Mouse (Mus musculus) CH12.LX (cell line): Measurements from ENCODE around the gene Acoxl. TPM values are rescaled to one million over a fixed set of nuclear protein-coding genes. Genes with fewer than 3 reads are reported as not detected.

ENCODE experiments used
- DNase-seq: peaks from one replicate; pipeline ENCODE4 v3.0.0-alpha.2; 2013; ENCODE audit errors: extremely low read depth
- H3K27ac ChIP-seq: 2 replicates; pipeline ENCODE4 v1.5.1; 2012; ENCODE audit warnings: low read depth, mild to moderate bottlenecking, control low read depth, moderate library complexity; ENCODE audit not compliant: insufficient read depth
- H3K27me3 ChIP-seq: replicated peaks from 2 replicates; pipeline ENCODE3; 2012; ENCODE audit warnings: inconsistent platforms
- H3K36me3 ChIP-seq, 2 experiments: replicated peaks in 1 of 2; 2 replicates each; pipeline versions ENCODE3 to v1.6.1; 2012; ENCODE audit warnings: inconsistent platforms in 1 of 2, low read length in 1 of 2, mild to moderate bottlenecking in 1 of 2, mixed read lengths in 1 of 2, moderate library complexity in 1 of 2; ENCODE audit not compliant: control insufficient read depth in 1 of 2, insufficient read depth in 1 of 2
- H3K4me1 ChIP-seq, 2 experiments: 2 replicates each; pipeline ENCODE4 v1.6.1; 2012; ENCODE audit warnings: inconsistent platforms in 1 of 2, moderate library complexity in 1 of 2; ENCODE audit not compliant: insufficient read depth in 2 of 2, control insufficient read depth in 1 of 2
- H3K4me2 ChIP-seq: 2 replicates; pipeline ENCODE4 v1.6.1; 2012; ENCODE audit warnings: low read depth, mild to moderate bottlenecking, control low read depth; ENCODE audit not compliant: poor library complexity, insufficient read depth, severe bottlenecking
- H3K4me3 ChIP-seq, 3 experiments: fragments of 150-350 bp in 1 of 3; sonication (generic) in 1 of 3; replicated peaks in 1 of 3; 2 replicates each; pipeline versions ENCODE3 to v1.5.1; 2011 to 2012; ENCODE audit warnings: low read depth in 2 of 3, low read length in 2 of 3, mild to moderate bottlenecking in 2 of 3, moderate library complexity in 2 of 3, control low read depth in 1 of 3, improper control_type of control experiment in 1 of 3, inconsistent platforms in 1 of 3, mixed read lengths in 1 of 3; ENCODE audit not compliant: poor library complexity in 1 of 3
- H3K79me2 ChIP-seq: replicated peaks from 2 replicates; pipeline ENCODE4 v1.6.1; 2012; ENCODE audit warnings: mild to moderate bottlenecking, moderate library complexity; ENCODE audit not compliant: control insufficient read depth, poor library complexity, insufficient read depth, severe bottlenecking; ENCODE audit errors: extremely low read depth
- H3K9ac ChIP-seq: 2 replicates; pipeline ENCODE4 v1.6.1; 2012; ENCODE audit warnings: low read depth, mild to moderate bottlenecking, control low read depth, moderate library complexity; ENCODE audit not compliant: insufficient read depth
- H3K9me3 ChIP-seq: replicated peaks from 2 replicates; pipeline ENCODE3; 2012; ENCODE audit warnings: low read length, inconsistent platforms, mixed read lengths
- BHLHE40 ChIP-seq: IDR thresholded peaks from 2 replicates; pipeline ENCODE4 v1.6.1; 2011; ENCODE audit warnings: mild to moderate bottlenecking, low read depth, low read length, improper control_type of control experiment
- CHD2 ChIP-seq: IDR thresholded peaks from 2 replicates; pipeline ENCODE4 v1.6.1; 2011; ENCODE audit warnings: low read length, improper control_type of control experiment
- ELF1 ChIP-seq: IDR thresholded peaks from 2 replicates; pipeline ENCODE4 v1.6.1; 2014; ENCODE audit warnings: low read depth, mild to moderate bottlenecking, inconsistent platforms, low read length, improper control_type of control experiment
- EP300 ChIP-seq: IDR thresholded peaks from 2 replicates; pipeline ENCODE4 v1.6.1; 2011; ENCODE audit warnings: low read length, improper control_type of control experiment
- GABPA ChIP-seq: IDR thresholded peaks from 2 replicates; pipeline ENCODE4 v1.6.1; 2012; ENCODE audit warnings: low read depth, low read length, improper control_type of control experiment, inconsistent platforms; ENCODE audit not compliant: insufficient replicate concordance
- JUN ChIP-seq: IDR thresholded peaks from 2 replicates; pipeline ENCODE4 v1.6.1; 2011; ENCODE audit warnings: low read depth, mild to moderate bottlenecking, low read length, improper control_type of control experiment, moderate library complexity; ENCODE audit not compliant: insufficient read depth
- JUND ChIP-seq: conservative IDR thresholded peaks from 2 replicates; pipeline ENCODE4 v1.6.1; 2011; ENCODE audit warnings: low read depth, low read length, improper control_type of control experiment
- MAX ChIP-seq: IDR thresholded peaks from 2 replicates; pipeline ENCODE4 v1.6.1; 2011; ENCODE audit warnings: low read length, improper control_type of control experiment
- MXI1 ChIP-seq: IDR thresholded peaks from 2 replicates; pipeline ENCODE4 v1.6.1; 2011; ENCODE audit warnings: mild to moderate bottlenecking, low read depth, low read length, improper control_type of control experiment
- MYC ChIP-seq: IDR thresholded peaks from 2 replicates; pipeline ENCODE4 v1.6.1; 2011; ENCODE audit warnings: low read depth, mild to moderate bottlenecking, improper control_type of control experiment, low read length
- NELFE ChIP-seq: IDR thresholded peaks from 2 replicates; pipeline ENCODE4 v1.6.1; 2011; ENCODE audit warnings: low read depth, low read length, improper control_type of control experiment
- NRF1 ChIP-seq: IDR thresholded peaks from 2 replicates; pipeline ENCODE4 v1.6.1; 2014; ENCODE audit warnings: low read depth, mild to moderate bottlenecking, inconsistent platforms, low read length, improper control_type of control experiment, moderate library complexity
- POLR2A ChIP-seq: IDR thresholded peaks from 2 replicates; pipeline ENCODE4 v1.6.1; 2011; ENCODE audit warnings: low read depth, mild to moderate bottlenecking, improper control_type of control experiment, low read length
- SIN3A ChIP-seq: IDR thresholded peaks from 2 replicates; pipeline ENCODE4 v1.6.1; 2012; ENCODE audit warnings: low read length, improper control_type of control experiment, inconsistent platforms
- TBP ChIP-seq: conservative IDR thresholded peaks from 2 replicates; pipeline ENCODE4 v1.6.1; 2011; ENCODE audit warnings: low read depth, low read length, improper control_type of control experiment
- ZC3H11A ChIP-seq: IDR thresholded peaks from 2 replicates; pipeline ENCODE4 v1.6.1; 2012; ENCODE audit warnings: low read depth, mild to moderate bottlenecking, inconsistent platforms, low read length, improper control_type of control experiment
- ZKSCAN1 ChIP-seq: IDR thresholded peaks from 2 replicates; pipeline ENCODE4 v1.6.1; 2012; ENCODE audit warnings: low read depth, inconsistent platforms, low read length, improper control_type of control experiment, borderline replicate concordance
- ZMIZ1 ChIP-seq: IDR thresholded peaks from 2 replicates; pipeline ENCODE4 v1.6.1; 2012; ENCODE audit warnings: low read depth, mild to moderate bottlenecking, inconsistent platforms, low read length, improper control_type of control experiment
- ZNF384 ChIP-seq: IDR thresholded peaks from 2 replicates; pipeline ENCODE4 v1.6.1; 2012; ENCODE audit warnings: low read depth, low read length, improper control_type of control experiment, inconsistent platforms
- dilution Hi-C: fragments of 300-500 bp; cut with MboI; formaldehyde crosslinking; loops from 2 replicates; pipeline ENCODE4 v1.14.3; 2020; ENCODE audit warnings: low sequenced_read_pairs; ENCODE audit not compliant: extremely low pct_unique_long_range_greater_than_20kb, extremely low pct_ligation_motif_present
- in situ Hi-C: fragments of 300-500 bp; cut with MboI; formaldehyde crosslinking; loops from 3 replicates; pipeline ENCODE4 v1.14.3; 2019; ENCODE audit warnings: low sequenced_read_pairs, low pct_ligation_motif_present, low pct_unique_long_range_greater_than_20kb, mixed read lengths
- polyA plus RNA-seq: library from polyadenylated mRNA; unstranded; fragments of >175 nt; gene quantifications from 2 replicates; pipeline ENCODE4 v1.2.1, GENCODE M21; 2012; ENCODE audit warnings: low read depth; ENCODE audit not compliant: insufficient read length
- total RNA-seq, 2 experiments: library from RNA; depleted of rRNA; stranded (reverse); fragments of 300-350 nt in 1 of 2; fragments of >200 nt in 1 of 2; gene quantifications; 2 replicates each; pipeline ENCODE4 v1.2.3; 2012 to 2014

Acoxl gene
- total and polyA plus RNA-seq, 3 experiments, result 0.25 to 0.43 TPM; not detected in 1

DNA sequence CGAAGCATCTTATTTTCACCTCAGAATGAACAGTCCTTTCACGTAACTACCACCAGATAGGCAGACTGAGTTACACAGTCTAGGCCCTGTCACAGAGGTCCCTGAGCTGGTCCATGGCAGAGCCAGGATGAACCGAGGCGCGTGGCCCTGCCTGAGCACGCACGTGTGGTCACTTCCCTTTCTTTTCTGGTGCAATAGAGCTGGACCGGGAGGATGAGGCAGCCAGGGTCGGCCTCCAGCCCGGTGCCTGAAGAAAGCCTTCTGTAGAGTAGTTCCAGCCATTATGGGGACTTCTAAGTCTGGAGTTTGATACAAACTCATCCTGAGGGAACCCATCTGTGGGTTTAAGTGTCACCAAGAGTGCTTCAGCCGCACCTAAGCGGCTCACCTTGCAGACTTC is 329.3 kb downstream of the Acoxl start:
- Histone ChIP-seq H3K27ac (no peak overlapping the region), H3K9me3 (peaks cover 5% of the 10 kb centered on the region), H3K79me2 (no peaks in the 10 kb centered on the region), H3K4me2 (no peak overlapping the region), H3K9ac (no peak overlapping the region), H3K36me3 (no peaks in the 10 kb centered on the region), H3K4me1 (peaks cover 6 to 28% of the 10 kb centered on the region in 2 experiments; a peak in 3 of 4 replicates), H3K27me3 (no peaks in the 10 kb centered on the region), H3K4me3 (no peak overlapping the region)
- TF ChIP-seq JUN (no peak), GABPA (no peak), MXI1 (no peak), CHD2 (no peak), BHLHE40 (no peak), TBP (no peak), MAX (no peak)
- dilution Hi-C loops, result no loop called here
- DNase-seq, result no peak
- in situ Hi-C loops, result no loop called here

GRCm38 (mm10) chr2:128169486-128169885 is 330.8 kb downstream of the Acoxl start:
- in situ Hi-C loops (no loop called here), dilution Hi-C loops (no loop called here)
- no peak for DNase-seq
- no peaks in the 10 kb centered on the region for H3K27me3 ChIP-seq
- peaks cover 5% of the 10 kb centered on the region for H3K9me3 ChIP-seq
- no peak overlapping the region for H3K4me2 ChIP-seq
- no peaks in the 10 kb centered on the region for H3K79me2 ChIP-seq
- TF ChIP-seq JUND, result no peak
- TF ChIP-seq MYC, result no peak
- no peak for TF ChIP-seq MXI1
- no peak for TF ChIP-seq NRF1
- no peak for TF ChIP-seq BHLHE40
- TF ChIP-seq CHD2, result no peak
- TF ChIP-seq POLR2A, result no peak
- TF ChIP-seq ZKSCAN1, result no peak
- peaks cover 6 to 27% of the 10 kb centered on the region in 2 experiments; a peak in 3 of 4 replicates for H3K4me1 ChIP-seq
- H3K27ac ChIP-seq, result no peak overlapping the region
- H3K36me3 ChIP-seq, result no peaks in the 10 kb centered on the region
- no peak overlapping the region for H3K4me3 ChIP-seq
- H3K9ac ChIP-seq, result no peak overlapping the region

GRCm38 (mm10) chr2:128169972-128170371 is 331.3 kb downstream of the Acoxl start:
- Histone ChIP-seq H3K4me2 (no peak overlapping the region), H3K9ac (no peak overlapping the region), H3K9me3 (peaks cover 5% of the 10 kb centered on the region), H3K4me3 (no peak overlapping the region), H3K27ac (no peak overlapping the region), H3K36me3 (no peaks in the 10 kb centered on the region), H3K27me3 (no peaks in the 10 kb centered on the region), H3K79me2 (no peaks in the 10 kb centered on the region), H3K4me1 (peaks cover 7 to 32% of the 10 kb centered on the region in 2 experiments; a peak in 3 of 4 replicates)
- in situ Hi-C loops, result no loop called here
- dilution Hi-C loops, result no loop called here
- TF ChIP-seq ELF1 (no peak), JUN (no peak), TBP (no peak), EP300 (no peak), SIN3A (no peak), ZNF384 (no peak), ZC3H11A (no peak), ZMIZ1 (no peak), POLR2A (no peak), NELFE (no peak)
- no peak for DNase-seq
